Mouse (Mus musculus): ENCODE data around the gene Axl.

DNA sequence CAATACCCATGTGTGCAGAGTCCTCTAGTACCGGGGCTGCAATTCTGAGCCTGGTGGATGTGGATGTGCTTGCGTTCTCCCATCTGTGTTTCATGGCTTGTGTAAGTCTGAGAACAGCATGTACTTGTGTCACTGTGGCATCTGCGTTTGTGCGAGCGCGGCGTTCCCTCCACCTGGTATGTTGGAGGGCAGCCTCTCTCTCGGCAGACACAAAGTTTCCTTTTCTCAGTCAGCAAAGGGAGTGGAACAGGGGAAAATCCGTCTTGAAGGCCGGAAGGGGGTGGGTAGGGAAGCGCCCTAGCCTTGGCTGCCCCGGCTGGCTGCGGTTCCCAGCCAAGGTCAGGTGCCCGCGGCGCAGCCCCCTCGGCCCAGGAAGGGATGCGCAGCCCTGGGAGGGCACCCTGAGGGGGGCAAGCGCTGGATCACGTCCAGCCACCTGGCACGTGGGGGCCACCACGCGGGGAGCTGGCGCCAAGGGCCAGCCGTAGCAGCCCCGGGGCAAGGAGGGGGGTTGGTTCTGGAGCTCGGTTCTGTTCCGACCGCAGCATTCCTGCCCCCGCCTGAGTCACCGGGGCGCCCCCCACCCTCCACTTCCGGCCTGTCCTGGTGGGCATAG is 7.1 kb downstream of the Axl start:
- TF ChIP-seq CTCF (IDR thresholded peaks at IDR 0.05; ENCODE audit: low read depth, low read length) (no peak), POLR2A (IDR thresholded peaks at IDR 0.05; ENCODE audit: borderline replicate concordance, low read depth, low read length) (no peak)

Data from bone marrow macrophage, adult 2 months (primary cell).